Mouse (Mus musculus) stomach, embryonic 15.5 days (tissue): Measurements from ENCODE around the gene Hinfp. TPM values are rescaled to one million over a fixed set of nuclear protein-coding genes. Genes with fewer than 3 reads are reported as not detected.

Experiments used
- ATAC-seq: fragments of 200-750 bp; cut with Nextera tagmentation; 2 replicates; pipeline ENCODE4 v1.8.0; 2017; ENCODE audit warnings: low read depth, moderate number of reproducible peaks, moderate TSS enrichment; ENCODE audit not compliant: insufficient read depth, low FRiP score
- H3K27ac ChIP-seq: fragments of 300-500 bp; sonication (generic); 2 replicates; pipeline ENCODE4 v1.5.1; 2015; ENCODE audit warnings: mild to moderate bottlenecking, inconsistent platforms
- H3K27me3 ChIP-seq: fragments of 300-500 bp; sonication (generic); replicated peaks from 2 replicates; pipeline ENCODE4 v1.6.1; 2015; ENCODE audit warnings: inconsistent platforms
- H3K36me3 ChIP-seq: fragments of 300-500 bp; sonication (generic); 2 replicates; pipeline ENCODE4 v1.6.1; 2015; ENCODE audit warnings: inconsistent platforms
- H3K4me1 ChIP-seq: fragments of 300-500 bp; sonication (generic); 2 replicates; pipeline ENCODE4 v1.6.1; 2015; ENCODE audit warnings: inconsistent platforms
- H3K4me2 ChIP-seq: fragments of 300-500 bp; sonication (generic); 2 replicates; pipeline ENCODE4 v1.6.1; 2015; ENCODE audit warnings: mild to moderate bottlenecking, inconsistent platforms
- H3K4me3 ChIP-seq: fragments of 300-500 bp; sonication (generic); replicated peaks from 2 replicates; pipeline ENCODE4 v1.5.1; 2015; ENCODE audit warnings: inconsistent platforms
- H3K9ac ChIP-seq: fragments of 300-500 bp; sonication (generic); 2 replicates; pipeline ENCODE4 v1.6.1; 2015; ENCODE audit warnings: inconsistent platforms
- H3K9me3 ChIP-seq: fragments of 300-500 bp; sonication (generic); 2 replicates; pipeline ENCODE4 v1.6.1; 2016; ENCODE audit warnings: inconsistent platforms
- WGBS: fragments of 180-500 bp; shearing (Covaris S2); methylation state at CpG from one replicate; pipeline ENCODE4 v1.1.7; 2015; 5-methylcytosine and 5-hydroxymethylcytosine counted together
- polyA plus RNA-seq: library from polyadenylated mRNA; unstranded; fragments of >200 nt; fragmentation: Nextera tagmentation; extraction: Ambion mirVana; gene quantifications from 2 replicates; pipeline ENCODE4 v1.2.1, GENCODE M21; 2015

Hinfp gene
- polyA plus RNA-seq, 1 experiment from 2014 or later: 20.3 TPM

DNA sequence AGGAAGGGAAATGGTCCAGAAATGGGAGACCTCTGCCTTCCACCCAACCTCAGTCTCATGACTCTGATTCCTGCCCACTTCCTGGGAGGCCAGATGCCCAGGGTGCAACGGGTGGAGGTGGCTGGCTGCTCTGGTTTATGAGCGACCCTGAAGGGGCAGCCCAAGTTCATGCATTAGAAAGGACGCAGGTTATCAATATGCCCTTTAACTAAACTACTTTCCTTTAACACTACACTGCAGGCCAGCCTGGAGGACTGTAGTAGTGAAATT is 13.3 kb upstream of the Hinfp start:
- no peaks in the 10 kb centered on the region for H3K27me3 ChIP-seq
- no peaks in the 10 kb centered on the region for H3K9me3 ChIP-seq
- H3K4me1 ChIP-seq: peaks cover 30% of the 10 kb centered on the region
- H3K4me3 ChIP-seq: peak overlapping the region; percentile 98
- ATAC-seq: no peak
- 27% methylated on average over 3 of the region's 3 CpGs for WGBS
- H3K9ac ChIP-seq: no peak overlapping the region
- H3K36me3 ChIP-seq: peaks cover 14% of the 10 kb centered on the region
- 0 out of 2 replicates have a peak overlapping the region, but pooled peaks have one; percentile 3 for H3K27ac ChIP-seq
- peak overlapping the region; percentile 88 for H3K4me2 ChIP-seq

DNA sequence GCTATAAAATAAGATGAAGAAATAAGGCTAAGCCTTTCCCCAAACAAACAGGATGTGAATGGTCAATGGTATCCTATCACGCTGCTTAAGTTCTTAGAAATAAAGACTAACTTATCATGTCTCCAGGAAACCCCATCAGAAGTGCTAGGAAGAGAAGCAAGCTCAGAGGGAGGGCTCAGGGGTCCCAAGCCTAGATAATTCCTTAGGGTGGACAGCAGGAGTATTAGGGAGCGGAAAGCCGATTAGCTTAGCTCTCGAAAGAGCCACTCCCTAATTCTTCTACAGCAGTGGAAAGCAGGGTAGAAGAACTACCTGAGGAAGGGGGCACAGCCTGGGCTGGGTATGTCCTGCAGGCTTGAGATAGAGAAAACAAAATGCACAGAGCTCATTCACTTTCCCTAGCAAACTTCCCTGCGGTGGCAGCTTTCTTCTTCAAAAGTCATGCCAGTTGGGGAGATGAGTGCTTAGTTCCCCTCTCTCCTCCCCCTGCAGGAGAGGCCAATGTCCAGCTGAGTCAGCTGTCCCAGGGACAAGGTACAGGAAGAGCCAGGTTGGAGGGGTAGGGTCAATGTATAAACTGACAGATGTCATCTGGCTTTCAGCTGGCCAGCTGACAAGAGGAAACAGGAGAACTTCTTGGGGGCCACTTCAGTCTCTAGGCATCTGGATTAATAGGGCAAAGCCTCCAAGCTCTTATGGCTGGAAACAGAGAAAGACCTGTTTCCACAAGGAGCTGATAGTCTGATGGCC is 12.8 kb upstream of the Hinfp start:
- no peak for ATAC-seq

DNA sequence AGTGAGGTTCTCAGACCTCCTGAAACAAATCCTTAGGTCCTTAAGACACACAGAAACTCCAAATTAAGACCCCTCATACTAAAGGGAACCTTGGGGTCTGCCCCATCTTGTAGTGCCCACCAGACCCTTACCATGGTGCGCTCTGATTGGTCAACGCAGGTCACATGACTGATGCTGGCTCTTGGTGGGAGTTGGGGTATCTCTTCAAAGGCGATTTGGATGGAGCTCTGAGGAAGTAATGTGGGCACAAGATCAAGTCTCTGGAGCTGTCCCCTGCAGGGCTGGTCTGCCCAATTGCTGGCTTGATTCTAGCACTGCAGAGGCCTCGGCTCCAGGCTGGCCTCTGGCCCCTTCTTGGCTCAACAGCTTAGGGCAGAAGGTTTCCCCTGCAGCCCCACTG is 12.0 kb upstream of the Hinfp start:
- ATAC-seq: no peak

More for the DNA sequence above, 12.8 kb upstream of the Hinfp start:
- peak overlapping the region; percentile 98 for H3K4me3 ChIP-seq
- 54% methylated on average over 5 of the region's 5 CpGs for WGBS
- no peak overlapping the region for H3K9ac ChIP-seq
- H3K9me3 ChIP-seq: no peaks in the 10 kb centered on the region
- H3K27me3 ChIP-seq: no peaks in the 10 kb centered on the region
- 0 out of 2 replicates have a peak overlapping the region, but pooled peaks have one; percentile 3 for H3K27ac ChIP-seq
- peaks cover 30% of the 10 kb centered on the region for H3K4me1 ChIP-seq
- peaks cover 18% of the 10 kb centered on the region for H3K36me3 ChIP-seq
- H3K4me2 ChIP-seq: peak overlapping the region; percentile 88

DNA sequence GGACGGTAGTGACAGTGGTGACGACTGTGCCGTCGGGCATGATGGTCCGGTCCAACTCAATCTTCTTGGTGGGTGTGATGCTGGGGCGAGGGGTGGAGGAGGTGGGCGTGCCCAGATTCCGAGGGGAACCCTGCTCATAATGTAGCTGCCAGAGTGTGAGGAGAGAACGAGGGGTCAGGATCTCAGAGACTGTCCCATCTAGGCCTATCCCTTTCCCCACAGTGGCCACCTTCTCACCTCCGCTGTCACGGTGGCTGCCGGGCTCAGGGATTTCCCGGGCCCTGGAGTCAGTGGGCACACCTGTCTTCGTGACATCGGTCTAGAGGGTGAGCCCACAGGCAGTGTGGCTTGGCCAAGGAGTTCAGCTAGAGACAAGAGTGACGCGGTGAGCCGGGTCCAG is 9.4 kb upstream of the Hinfp start:
- peaks cover 26% of the 10 kb centered on the region for H3K36me3 ChIP-seq
- ATAC-seq: no peak
- H3K27me3 ChIP-seq: no peaks in the 10 kb centered on the region
- H3K4me2 ChIP-seq: no peak overlapping the region
- H3K4me3 ChIP-seq: no peak overlapping the region
- H3K9ac ChIP-seq: no peak overlapping the region
- H3K4me1 ChIP-seq: peaks cover 36% of the 10 kb centered on the region
- no peaks in the 10 kb centered on the region for H3K9me3 ChIP-seq
- H3K27ac ChIP-seq: no peak overlapping the region
- WGBS: 90% methylated on average over 18 of the region's 18 CpGs

More for the DNA sequence above, 12.0 kb upstream of the Hinfp start:
- Histone ChIP-seq H3K4me2 (no peak overlapping the region), H3K27ac (no peak overlapping the region), H3K27me3 (no peaks in the 10 kb centered on the region), H3K9ac (no peak overlapping the region), H3K4me3 (no peak overlapping the region), H3K9me3 (no peaks in the 10 kb centered on the region), H3K4me1 (peaks cover 30% of the 10 kb centered on the region), H3K36me3 (peaks cover 26% of the 10 kb centered on the region)
- 65% methylated on average over 4 of the region's 4 CpGs for WGBS

DNA sequence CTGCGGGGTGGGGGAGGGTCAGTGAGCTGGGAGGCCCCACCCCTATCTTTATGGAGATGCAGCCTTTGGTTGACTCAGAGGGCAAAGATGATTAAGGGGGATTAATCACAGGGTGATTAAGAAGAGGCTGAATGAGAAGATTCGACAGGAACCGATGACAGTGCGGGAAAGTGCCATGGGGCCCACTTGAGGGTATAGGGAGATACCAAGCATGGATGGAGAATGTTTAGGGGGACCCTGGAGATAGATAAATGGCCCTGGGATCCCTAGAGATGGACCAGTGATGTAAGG is 8.7 kb upstream of the Hinfp start:
- H3K4me1 ChIP-seq: peaks cover 32% of the 10 kb centered on the region
- no peak for ATAC-seq
- H3K4me2 ChIP-seq: no peak overlapping the region
- H3K27me3 ChIP-seq: no peaks in the 10 kb centered on the region
- 84% methylated on average over 4 of the region's 4 CpGs for WGBS
- no peaks in the 10 kb centered on the region for H3K9me3 ChIP-seq
- H3K4me3 ChIP-seq: no peak overlapping the region
- no peak overlapping the region for H3K9ac ChIP-seq
- no peak overlapping the region for H3K27ac ChIP-seq
- peaks cover 26% of the 10 kb centered on the region for H3K36me3 ChIP-seq

DNA sequence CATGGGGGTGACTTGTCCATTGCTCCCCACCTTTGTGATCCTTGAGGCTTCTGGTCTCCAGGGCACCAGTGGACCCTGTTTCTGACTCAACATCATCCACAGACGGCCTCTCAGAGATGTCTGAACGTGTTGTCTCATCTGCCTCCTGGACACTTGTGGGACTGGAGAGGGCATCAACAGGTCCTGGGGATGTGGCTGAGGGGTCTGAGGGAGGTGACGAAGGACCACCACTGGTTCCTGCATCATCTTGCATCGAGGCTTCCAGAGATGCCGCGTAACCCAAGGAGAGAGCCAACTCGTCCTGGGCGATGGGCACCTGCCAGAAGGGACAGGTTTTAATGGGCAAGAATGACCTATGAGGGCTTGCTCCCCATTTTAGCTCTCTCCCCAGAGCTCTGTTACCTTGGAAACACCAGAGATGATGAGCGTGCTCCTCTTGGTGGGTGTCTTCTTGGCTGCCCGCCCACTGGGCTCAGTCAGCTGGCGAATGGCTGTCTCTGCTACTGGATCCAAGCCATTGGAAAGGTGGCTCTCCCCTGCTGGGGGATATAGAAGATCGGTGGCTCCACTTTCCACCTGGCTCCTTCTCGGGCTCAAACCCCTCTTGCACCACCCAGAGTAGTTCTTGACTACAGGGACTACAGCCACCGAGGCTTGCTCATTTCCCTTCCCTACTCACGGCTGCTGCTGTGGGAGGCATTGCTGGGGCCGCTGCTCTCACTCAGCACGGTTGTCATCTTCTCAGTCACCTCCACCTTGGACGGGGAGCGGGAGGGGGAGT is 8.2 kb upstream of the Hinfp start:
- no peak overlapping the region for H3K9ac ChIP-seq
- no peaks in the 10 kb centered on the region for H3K9me3 ChIP-seq
- WGBS: 80% methylated on average over 19 of the region's 19 CpGs
- no peaks in the 10 kb centered on the region for H3K27me3 ChIP-seq
- no peak overlapping the region for H3K4me2 ChIP-seq
- H3K4me1 ChIP-seq: peaks cover 27% of the 10 kb centered on the region
- H3K27ac ChIP-seq: no peak overlapping the region
- no peak overlapping the region for H3K4me3 ChIP-seq
- ATAC-seq: no peak
- H3K36me3 ChIP-seq: peaks cover 26% of the 10 kb centered on the region

DNA sequence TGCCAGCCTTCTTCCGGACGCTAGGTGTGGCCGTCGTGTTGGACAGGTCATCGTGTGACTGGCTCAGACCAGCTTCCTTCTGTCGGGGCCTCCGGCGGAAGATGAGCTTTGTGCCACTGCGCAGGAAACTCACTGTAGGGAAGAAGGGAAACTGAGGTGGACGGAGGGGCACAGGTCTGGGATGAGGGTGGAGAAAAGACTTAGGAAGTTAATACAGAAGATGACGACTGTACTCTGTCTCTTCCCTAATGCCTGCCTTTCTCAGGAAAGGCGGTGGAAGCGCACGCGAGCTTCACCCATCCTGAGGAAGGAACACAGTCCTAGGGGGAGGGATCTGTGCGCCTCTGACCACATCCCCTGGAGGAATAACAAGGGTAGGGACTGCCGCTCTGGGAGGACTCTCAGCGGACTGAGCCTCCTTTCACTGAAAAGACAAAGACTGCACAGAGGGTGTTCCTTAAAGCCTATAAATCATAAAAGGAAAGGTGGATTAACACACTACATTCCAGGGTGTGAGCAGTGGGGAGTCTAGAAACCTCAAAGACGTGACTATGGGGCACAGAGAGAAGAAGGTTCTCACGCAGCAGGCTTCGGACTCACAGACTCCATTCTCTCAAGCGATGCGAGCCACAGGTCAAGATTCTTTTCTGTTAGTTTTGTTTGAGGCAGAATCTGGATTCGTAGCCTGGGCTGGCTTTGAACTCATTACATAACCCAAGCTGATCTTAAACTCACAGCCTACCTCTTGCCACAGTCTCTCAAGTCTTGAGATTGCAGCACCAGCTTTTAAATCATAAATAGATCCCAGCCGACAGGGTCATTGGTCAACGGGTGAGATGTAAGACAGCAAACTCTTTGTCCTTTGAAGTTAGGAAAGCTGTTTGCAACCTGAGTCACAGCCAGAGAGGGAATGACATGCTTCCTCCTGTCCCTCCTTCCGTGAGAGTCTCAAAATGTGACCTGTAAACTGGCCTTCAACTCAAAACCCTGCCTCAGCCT is 6.0 kb upstream of the Hinfp start:
- ATAC-seq: peak; percentile 59
- H3K9ac ChIP-seq: no peak overlapping the region
- H3K27ac ChIP-seq: peak overlapping the region; percentile 55
- H3K4me2 ChIP-seq: peak overlapping the region; percentile 39
- H3K27me3 ChIP-seq: no peaks in the 10 kb centered on the region
- H3K4me3 ChIP-seq: peak overlapping the region; percentile 25; the same call in 1 of the 2 replicates
- 13% methylated on average over 27 of the region's 27 CpGs for WGBS
- peaks cover 26% of the 10 kb centered on the region for H3K36me3 ChIP-seq
- H3K9me3 ChIP-seq: no peaks in the 10 kb centered on the region
- peaks cover 13% of the 10 kb centered on the region for H3K4me1 ChIP-seq

DNA sequence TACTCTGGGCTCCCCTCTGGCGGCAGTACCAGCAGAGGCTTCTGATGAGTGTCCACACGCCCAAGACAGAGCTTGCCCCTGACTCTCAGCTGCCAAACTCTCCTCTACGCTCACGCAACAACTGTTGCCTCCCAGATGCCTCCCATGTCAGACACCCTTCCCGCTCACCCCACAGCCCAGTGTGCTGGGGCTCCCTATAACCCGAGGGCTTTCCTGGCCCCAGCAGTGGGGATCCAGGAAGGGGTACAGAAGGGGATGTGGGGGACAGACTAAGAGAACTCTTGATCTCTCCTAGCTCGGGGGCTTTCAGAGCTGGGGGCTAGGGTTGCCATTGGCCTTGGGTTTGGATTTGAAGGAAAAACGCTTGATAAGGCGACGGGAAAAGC is 5.3 kb upstream of the Hinfp start:
- no peaks in the 10 kb centered on the region for H3K9me3 ChIP-seq
- H3K27me3 ChIP-seq: no peaks in the 10 kb centered on the region
- 36% methylated on average over 10 of the region's 10 CpGs for WGBS
- no peak for ATAC-seq
- H3K4me3 ChIP-seq: peak overlapping the region; percentile 25; the same call in 1 of the 2 replicates
- H3K36me3 ChIP-seq: peaks cover 23% of the 10 kb centered on the region
- H3K4me1 ChIP-seq: peaks cover 13% of the 10 kb centered on the region
- H3K27ac ChIP-seq: peak overlapping the region; percentile 55
- H3K9ac ChIP-seq: no peak overlapping the region
- peak overlapping the region; percentile 39 for H3K4me2 ChIP-seq

DNA sequence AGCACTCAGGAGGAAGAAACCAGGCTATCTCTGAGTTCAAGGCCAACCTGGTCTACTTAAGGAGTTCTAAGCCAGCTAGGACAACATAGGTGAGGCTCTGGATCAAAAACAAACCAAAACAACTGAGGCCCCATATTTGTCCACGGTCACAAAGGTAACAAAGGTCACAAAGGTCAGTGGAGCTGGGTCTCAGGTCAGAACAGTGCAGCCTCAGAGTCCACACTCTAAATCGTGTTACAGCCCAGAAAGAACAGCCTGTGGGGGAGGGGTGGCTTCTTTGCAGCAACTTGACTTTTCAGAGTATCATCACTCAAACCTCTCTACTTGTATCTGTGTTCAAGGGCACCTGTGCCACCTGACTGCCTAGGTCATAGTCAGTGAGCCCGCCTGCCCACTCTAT is 4.3 kb upstream of the Hinfp start:
- WGBS: 59% methylated on average over 3 of the region's 3 CpGs
- Histone ChIP-seq H3K4me1 (peaks cover 13% of the 10 kb centered on the region), H3K4me2 (no peak overlapping the region), H3K9me3 (no peaks in the 10 kb centered on the region), H3K27me3 (no peaks in the 10 kb centered on the region), H3K36me3 (peaks cover 17% of the 10 kb centered on the region), H3K27ac (no peak overlapping the region), H3K9ac (no peak overlapping the region), H3K4me3 (no peak overlapping the region)
- ATAC-seq: no peak

DNA sequence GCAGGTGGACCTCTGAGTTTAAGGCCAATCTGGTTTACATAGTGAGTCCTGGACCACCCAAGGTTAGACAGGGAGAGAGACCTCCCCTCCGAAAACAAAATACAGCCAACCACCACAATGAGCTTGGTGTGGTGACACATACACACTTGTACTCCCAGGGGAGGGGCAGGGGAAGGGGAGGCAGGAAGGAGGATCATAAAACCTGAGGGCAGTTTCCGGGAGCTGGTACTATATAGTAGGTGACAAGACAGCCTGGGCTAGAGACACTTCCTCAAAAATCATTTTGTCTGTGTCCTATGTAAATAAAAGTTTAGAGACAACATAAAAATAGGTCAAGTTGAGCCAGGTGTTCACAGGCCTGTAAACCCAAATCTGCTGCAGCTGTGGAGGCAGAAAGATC is 1.8 kb upstream of the Hinfp start:
- Histone ChIP-seq H3K9ac (no peak overlapping the region), H3K4me1 (peaks cover 22% of the 10 kb centered on the region), H3K36me3 (peaks cover 2% of the 10 kb centered on the region; the same call in 1 of the 2 replicates), H3K27ac (no peak overlapping the region), H3K4me2 (no peak overlapping the region), H3K4me3 (no peak overlapping the region), H3K9me3 (no peaks in the 10 kb centered on the region), H3K27me3 (no peaks in the 10 kb centered on the region)
- ATAC-seq: no peak
- 73% methylated on average over 2 of the region's 2 CpGs for WGBS

DNA sequence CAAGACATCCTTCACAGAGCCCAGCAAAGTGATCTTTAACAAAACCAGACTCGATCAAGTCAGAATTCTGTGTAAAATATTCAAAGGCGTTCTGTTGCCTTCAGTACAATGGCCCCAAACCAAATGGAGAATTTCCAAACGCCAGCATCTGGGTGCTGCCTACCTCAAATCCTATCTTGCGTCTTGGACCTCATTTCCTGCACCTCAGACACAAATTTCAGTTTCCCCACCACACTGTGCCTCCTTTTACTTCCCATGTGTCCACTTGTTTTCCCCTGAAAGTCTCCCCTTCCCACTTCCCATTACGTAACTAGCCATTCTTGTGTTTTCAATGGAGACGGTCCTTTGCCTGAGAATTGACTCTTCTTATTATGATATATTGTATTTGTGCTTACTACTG is 1.1 kb upstream of the Hinfp start:
- ATAC-seq: no peak
- Histone ChIP-seq H3K27me3 (no peaks in the 10 kb centered on the region), H3K36me3 (peaks cover 7% of the 10 kb centered on the region), H3K4me1 (peaks cover 22% of the 10 kb centered on the region), H3K9ac (no peak overlapping the region), H3K9me3 (no peaks in the 10 kb centered on the region), H3K4me2 (no peak overlapping the region), H3K4me3 (no peak overlapping the region), H3K27ac (no peak overlapping the region)
- WGBS: 91% methylated on average over 6 of the region's 6 CpGs
